Mouse (Mus musculus) ES-E14 (cell line): Measurements from ENCODE around the gene Abl1.

Experiments used
- CHD2 ChIP-seq: IDR thresholded peaks from 2 replicates; pipeline ENCODE4 v1.6.1; 2014; ENCODE audit warnings: mild to moderate bottlenecking, low read depth, low read length, inconsistent platforms
- HCFC1 ChIP-seq: IDR thresholded peaks from 2 replicates; pipeline ENCODE4 v1.6.1; 2012; ENCODE audit warnings: low read length, inconsistent platforms, borderline replicate concordance; ENCODE audit not compliant: insufficient read depth
- ZNF384 ChIP-seq: IDR thresholded peaks from 2 replicates; pipeline ENCODE4 v1.6.1; 2012; ENCODE audit warnings: low read depth, low read length, inconsistent platforms

DNA sequence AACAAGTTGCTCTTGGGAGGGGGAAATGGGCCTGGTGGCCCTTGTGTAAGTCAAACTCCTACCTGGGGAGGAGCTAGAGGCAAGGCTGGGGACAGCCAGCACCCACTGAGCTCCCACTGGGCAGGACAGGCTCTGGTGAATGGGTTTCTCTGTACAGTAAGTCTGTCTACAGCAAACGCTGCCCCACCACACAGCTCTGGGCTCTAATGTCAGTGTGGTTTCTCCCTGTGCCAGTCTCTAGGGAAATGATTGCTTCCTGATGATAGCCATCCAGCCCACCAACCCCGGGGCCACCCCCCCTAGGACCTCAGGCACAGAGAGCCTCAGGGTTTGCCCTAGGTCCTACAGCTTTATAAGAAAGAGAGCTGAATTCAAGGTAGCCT is 121.2 kb downstream of the Abl1 start:
- no peak for TF ChIP-seq ZNF384
- no peak for TF ChIP-seq HCFC1
- TF ChIP-seq CHD2: no peak
